Mouse (Mus musculus): Measurements from ENCODE around the gene Prdx1. TPM values are rescaled to one million over a fixed set of nuclear protein-coding genes. Genes with fewer than 3 reads are reported as not detected.

The Prdx1 gene
- polyA plus RNA-seq, 2 experiments: 234 to 916 TPM

DNA sequence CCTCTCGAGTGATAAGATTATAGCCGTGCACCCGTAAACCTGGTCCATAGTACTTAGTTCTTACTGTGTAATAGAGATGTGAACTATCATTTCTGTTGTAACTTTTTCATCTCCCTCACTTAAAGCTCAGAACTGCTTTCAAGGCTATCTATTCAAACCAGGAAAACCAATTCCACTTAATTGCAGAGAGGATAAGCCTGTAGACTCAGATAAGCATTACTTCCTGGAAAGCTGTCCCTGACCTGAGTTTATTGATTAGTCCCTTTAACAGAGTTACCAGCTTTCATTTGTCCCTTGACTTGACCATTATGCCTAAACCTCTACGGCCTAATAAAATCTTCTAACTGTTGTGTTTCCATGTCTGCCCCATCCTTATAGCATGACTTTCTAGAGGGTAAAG, 1.4 kb upstream of the Prdx1 start:
- DNase-seq (ENCODE audit: low read depth in 3 of 3, low spot score in 3 of 3) (peak in 2 of 3 experiments; percentile 36 to 55), ATAC-seq (ENCODE audit: insufficient read depth) (no peak)
- Histone ChIP-seq H3K27me3 (ENCODE audit: control insufficient read depth, insufficient read depth, low read length) (no peaks in the 10 kb centered on the region), H3K9ac (replicated peaks) (no peak overlapping the region), H3K4me2 (ENCODE audit: low read depth) (peak overlapping the region; percentile 16; the same call in 1 of the 2 replicates), H3K4me1 (replicated peaks; ENCODE audit: control insufficient read depth in 2 of 2, insufficient read depth in 2 of 2, low read length in 1 of 2) (peaks cover 18 to 31% of the 10 kb centered on the region in 2 experiments), H3K36me3 (replicated peaks; ENCODE audit: control insufficient read depth, insufficient read depth, low read depth) (peaks cover 6% of the 10 kb centered on the region), H3K27ac (no peak overlapping the region), H3K9me3 (ENCODE audit: control insufficient read depth, low read length) (no peaks in the 10 kb centered on the region), H3K4me3 (ENCODE audit: insufficient read depth in 1 of 2, low read depth in 2 of 2, low read length in 2 of 2) (no peak overlapping the region)
- 8% methylated on average over 4 of the region's 4 CpGs for WGBS (ENCODE audit: insufficient replicate concordance)
- TF ChIP-seq CTCF (IDR thresholded peaks at IDR 0.05; ENCODE audit: low read depth) (no peak), EP300 (IDR thresholded peaks at IDR 0.05; ENCODE audit: low read depth) (peak; percentile 62)

GRCm38 (mm10) chr4:116684665-116685064, 679 bp upstream of the Prdx1 start:
- H3K9me3 ChIP-seq (ENCODE audit: control insufficient read depth, low read length): no peaks in the 10 kb centered on the region
- H3K27me3 ChIP-seq (ENCODE audit: control insufficient read depth, insufficient read depth, low read length): no peaks in the 10 kb centered on the region
- TF ChIP-seq EP300 (IDR thresholded peaks at IDR 0.05; ENCODE audit: low read depth) (no peak), CTCF (IDR thresholded peaks at IDR 0.05; ENCODE audit: low read depth) (no peak)
- no peak overlapping the region for H3K27ac ChIP-seq
- peak overlapping the region; percentile 86 for H3K4me2 ChIP-seq (ENCODE audit: low read depth)
- peaks cover 12% of the 10 kb centered on the region for H3K36me3 ChIP-seq (replicated peaks; ENCODE audit: control insufficient read depth, insufficient read depth, low read depth)
- no peak for ATAC-seq (ENCODE audit: insufficient read depth)
- 47% methylated on average over 2 of the region's 2 CpGs for WGBS (ENCODE audit: insufficient replicate concordance)
- no peak for DNase-seq (ENCODE audit: low read depth in 3 of 3, low spot score in 3 of 3)
- H3K9ac ChIP-seq (replicated peaks): no peak overlapping the region
- H3K4me3 ChIP-seq (ENCODE audit: insufficient read depth in 1 of 2, low read depth in 2 of 2, low read length in 2 of 2): no peak overlapping the region
- peaks cover 18 to 31% of the 10 kb centered on the region in 2 experiments for H3K4me1 ChIP-seq (replicated peaks; ENCODE audit: control insufficient read depth in 2 of 2, insufficient read depth in 2 of 2, low read length in 1 of 2)

DNA sequence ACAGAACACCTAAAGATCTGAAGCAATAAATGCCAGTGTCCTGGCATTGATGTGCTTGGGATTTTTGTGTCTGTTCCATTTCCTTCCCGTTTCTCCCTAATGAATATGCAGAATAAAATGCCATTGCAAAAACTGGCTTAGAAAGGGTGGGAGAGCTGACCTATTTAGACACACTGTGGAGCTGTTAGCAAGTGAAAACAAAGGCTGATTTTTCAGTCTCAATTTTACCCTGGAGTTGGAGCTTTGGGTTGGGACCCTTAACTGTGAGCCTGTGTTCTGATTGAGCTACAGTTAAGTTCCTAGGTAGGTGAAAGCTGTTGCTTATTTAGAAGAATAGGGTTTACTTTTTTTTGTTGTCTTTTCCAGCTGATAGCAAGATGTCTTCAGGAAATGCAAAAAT, 1.7 kb downstream of the Prdx1 start:
- ATAC-seq (ENCODE audit: insufficient read depth): no peak
- no peak for DNase-seq (ENCODE audit: low read depth in 3 of 3, low spot score in 3 of 3)
- H3K4me1 ChIP-seq (replicated peaks; ENCODE audit: control insufficient read depth in 2 of 2, insufficient read depth in 2 of 2, low read length in 1 of 2): peaks cover 18 to 31% of the 10 kb centered on the region in 2 experiments
- no peaks in the 10 kb centered on the region for H3K27me3 ChIP-seq (ENCODE audit: control insufficient read depth, insufficient read depth, low read length)
- H3K4me2 ChIP-seq (ENCODE audit: low read depth): peak overlapping the region; percentile 86
- H3K36me3 ChIP-seq (replicated peaks; ENCODE audit: control insufficient read depth, insufficient read depth, low read depth): peaks cover 22% of the 10 kb centered on the region
- no peak overlapping the region for H3K27ac ChIP-seq
- no peaks in the 10 kb centered on the region for H3K9me3 ChIP-seq (ENCODE audit: control insufficient read depth, low read length)
- 30% methylated on average over 1 of the region's 1 CpGs for WGBS (ENCODE audit: insufficient replicate concordance)
- TF ChIP-seq CTCF (IDR thresholded peaks at IDR 0.05; ENCODE audit: low read depth): no peak
- H3K9ac ChIP-seq (replicated peaks): peak overlapping the region; percentile 53; the same call in 1 of the 2 replicates
- peak overlapping the region; percentile 62 to 85 for H3K4me3 ChIP-seq (ENCODE audit: insufficient read depth in 1 of 2, low read depth in 2 of 2, low read length in 2 of 2)

GRCm38 (mm10) chr4:116689309-116689876, 4.0 kb downstream of the Prdx1 start:
- H3K9me3 ChIP-seq (ENCODE audit: control insufficient read depth, low read length): no peaks in the 10 kb centered on the region
- H3K4me2 ChIP-seq (ENCODE audit: low read depth): no peak overlapping the region
- H3K4me3 ChIP-seq (ENCODE audit: insufficient read depth in 1 of 2, low read depth in 2 of 2, low read length in 2 of 2): no peak overlapping the region
- peaks cover 14 to 19% of the 10 kb centered on the region in 2 experiments for H3K4me1 ChIP-seq (replicated peaks; ENCODE audit: control insufficient read depth in 2 of 2, insufficient read depth in 2 of 2, low read length in 1 of 2)
- DNase-seq (ENCODE audit: low read depth in 3 of 3, low spot score in 3 of 3) (no peak), ATAC-seq (ENCODE audit: insufficient read depth) (no peak)
- WGBS (ENCODE audit: insufficient replicate concordance): 72% methylated on average over 4 of the region's 4 CpGs
- peaks cover 38% of the 10 kb centered on the region for H3K36me3 ChIP-seq (replicated peaks; ENCODE audit: control insufficient read depth, insufficient read depth, low read depth)
- no peak overlapping the region for H3K27ac ChIP-seq
- no peaks in the 10 kb centered on the region for H3K27me3 ChIP-seq (ENCODE audit: control insufficient read depth, insufficient read depth, low read length)
- TF ChIP-seq CTCF (IDR thresholded peaks at IDR 0.05; ENCODE audit: low read depth) (no peak), EP300 (IDR thresholded peaks at IDR 0.05; ENCODE audit: low read depth) (no peak)
- H3K9ac ChIP-seq (replicated peaks): no peak overlapping the region

GRCm38 (mm10) chr4:116692146-116692545, 6.8 kb downstream of the Prdx1 start:
- Histone ChIP-seq H3K4me3 (ENCODE audit: insufficient read depth in 1 of 2, low read depth in 2 of 2, low read length in 2 of 2) (no peak overlapping the region), H3K36me3 (replicated peaks; ENCODE audit: control insufficient read depth, insufficient read depth, low read depth) (peaks cover 52% of the 10 kb centered on the region), H3K27me3 (ENCODE audit: control insufficient read depth, insufficient read depth, low read length) (no peaks in the 10 kb centered on the region), H3K9me3 (ENCODE audit: control insufficient read depth, low read length) (no peaks in the 10 kb centered on the region), H3K9ac (replicated peaks) (no peak overlapping the region), H3K27ac (no peak overlapping the region), H3K4me1 (replicated peaks; ENCODE audit: control insufficient read depth in 2 of 2, insufficient read depth in 2 of 2, low read length in 1 of 2) (peaks cover 1 to 5% of the 10 kb centered on the region in 2 experiments), H3K4me2 (ENCODE audit: low read depth) (no peak overlapping the region)
- no peak for ATAC-seq (ENCODE audit: insufficient read depth)
- TF ChIP-seq EP300 (IDR thresholded peaks at IDR 0.05; ENCODE audit: low read depth) (no peak), CTCF (IDR thresholded peaks at IDR 0.05; ENCODE audit: low read depth) (no peak)
- DNase-seq (ENCODE audit: low read depth in 3 of 3, low spot score in 3 of 3): no peak
- 72% methylated on average over 2 of the region's 2 CpGs for WGBS (ENCODE audit: insufficient replicate concordance)
